Comparison of ENCODE assay signal across 17 mouse cellular contexts in genomic region chr1:23834819-23835218, GRCm38 (mm10).
DNase-seq lines count a peak whose midpoint lies in the region; ATAC-seq lines count a peak whose summit lies in the region.
"Had no signal": no experiment of that assay in that cellular context is flagged by ENCODE, and none has a peak within 500 bp of the region (broad histone marks: within the 10 kb centered on the region; RNA-seq: fewer than 3 reads in every experiment).

No protein-coding gene starts in this region.

- H3K9me3 ChIP-seq in heart, embryonic 12.5 days (replicated peaks) = no peaks in the 10 kb centered on the region
- no peaks in the 10 kb centered on the region for H3K9me3 ChIP-seq in forebrain, embryonic 16.5 days (ENCODE audit: control insufficient read depth, low read length)
- H3K9me3 ChIP-seq in intestine, embryonic 15.5 days = no peaks in the 10 kb centered on the region
- H3K9me3 ChIP-seq: G1E; liver, embryonic 13.5 days had no signal

- H3K4me2 ChIP-seq in heart, embryonic 12.5 days = no peak overlapping the region
- H3K4me2 ChIP-seq in forebrain, embryonic 16.5 days (ENCODE audit: low read length) = no peak overlapping the region
- no peak overlapping the region for H3K4me2 ChIP-seq in intestine, embryonic 15.5 days (replicated peaks)
- H3K4me2 ChIP-seq: liver, embryonic 13.5 days had no signal

- H3K9ac ChIP-seq in heart, embryonic 12.5 days = no peak overlapping the region
- H3K9ac ChIP-seq in forebrain, embryonic 16.5 days (replicated peaks; ENCODE audit: low read depth, low read length) = no peak overlapping the region
- no peak overlapping the region for H3K9ac ChIP-seq in intestine, embryonic 15.5 days
- H3K9ac ChIP-seq: liver, embryonic 13.5 days had no signal

- peak; percentile 69 for DNase-seq in heart, adult 11 months
- DNase-seq in Muller cell, postnatal 12 days (ENCODE audit: inconsistent ontology term) = peak; percentile 15
- DNase-seq in layer of hippocampus, postnatal 14 days (ENCODE audit: low spot score in 2 of 2) = peak; percentile 41 to 83
- DNase-seq in spleen, adult 18-20 months = no peak
- no peak for DNase-seq in adrenal gland, postnatal 14 days
- DNase-seq: adrenal gland, postnatal 36 days; cerebellum, adult 2 months; gastrocnemius, adult 2 months; heart, postnatal 4 days; kidney, adult 2 months; kidney, postnatal 4 days; liver, embryonic 13.5 days; lung, postnatal 10 days had no signal

- WGBS in heart, embryonic 12.5 days = 81% methylated on average over 9 of the region's 9 CpGs
- WGBS in forebrain, embryonic 16.5 days = 24% methylated on average over 9 of the region's 9 CpGs
- WGBS in intestine, embryonic 15.5 days = 53% methylated on average over 9 of the region's 9 CpGs

- H3K36me3 ChIP-seq in heart, embryonic 12.5 days = peaks cover 4% of the 10 kb centered on the region; the same call in 1 of the 2 replicates
- H3K36me3 ChIP-seq in forebrain, embryonic 16.5 days (ENCODE audit: control insufficient read depth, insufficient read depth) = no peaks in the 10 kb centered on the region
- H3K36me3 ChIP-seq in intestine, embryonic 15.5 days = no peaks in the 10 kb centered on the region
- H3K36me3 ChIP-seq: liver, embryonic 13.5 days had no signal

- no peak overlapping the region for H3K4me3 ChIP-seq in heart, embryonic 12.5 days
- no peak overlapping the region for H3K4me3 ChIP-seq in forebrain, embryonic 16.5 days (replicated peaks; ENCODE audit: low read length)
- no peak overlapping the region for H3K4me3 ChIP-seq in intestine, embryonic 15.5 days (replicated peaks)
- H3K4me3 ChIP-seq: gastrocnemius, adult 2 months; liver, embryonic 13.5 days had no signal

- no peaks in the 10 kb centered on the region for H3K27me3 ChIP-seq in heart, embryonic 12.5 days (replicated peaks)
- no peaks in the 10 kb centered on the region for H3K27me3 ChIP-seq in forebrain, embryonic 16.5 days (replicated peaks; ENCODE audit: control insufficient read depth, insufficient read depth, low read length)
- no peaks in the 10 kb centered on the region for H3K27me3 ChIP-seq in intestine, embryonic 15.5 days (replicated peaks)
- H3K27me3 ChIP-seq: liver, embryonic 13.5 days had no signal

- H3K4me1 ChIP-seq in heart, embryonic 12.5 days (replicated peaks) = no peaks in the 10 kb centered on the region
- H3K4me1 ChIP-seq in forebrain, embryonic 16.5 days (replicated peaks; ENCODE audit: control insufficient read depth, insufficient read depth, low read length) = peaks cover 12% of the 10 kb centered on the region
- H3K4me1 ChIP-seq in intestine, embryonic 15.5 days (replicated peaks) = no peaks in the 10 kb centered on the region
- H3K4me1 ChIP-seq: liver, embryonic 13.5 days had no signal

- no peak overlapping the region for H3K27ac ChIP-seq in heart, embryonic 12.5 days (ENCODE audit: poor library complexity, severe bottlenecking)
- H3K27ac ChIP-seq in forebrain, embryonic 16.5 days (ENCODE audit: low read length) = peak overlapping the region; percentile 69
- H3K27ac ChIP-seq in intestine, embryonic 15.5 days = no peak overlapping the region
- H3K27ac ChIP-seq: gastrocnemius, adult 2 months; liver, embryonic 13.5 days had no signal

- ATAC-seq in heart, embryonic 12.5 days (ENCODE audit: insufficient number of reproducible peaks, low FRiP score) = no peak
- peak; percentile 90 for ATAC-seq in forebrain, embryonic 16.5 days
- no peak for ATAC-seq in intestine, embryonic 15.5 days

Comparison
In these comparisons a context has a peak if more than half of its experiments do, and no peak if none do; other contexts are left out.
1. DNase-seq: peak in heart, adult 11 months (single experiment), Muller cell, postnatal 12 days (single experiment) and layer of hippocampus, postnatal 14 days (2 of 2); none in spleen, adult 18-20 months (0 of 2) and adrenal gland, postnatal 14 days (single experiment).